Mouse (Mus musculus) adrenal gland, adult 18-20 months (tissue): ENCODE data around the gene Pacsin2. TPM values are rescaled to one million over a fixed set of nuclear protein-coding genes. Genes with fewer than 3 reads are reported as not detected.
"Not testable (repeated sequence)": the region's sequence is repeated elsewhere in the genome, so short reads cannot be mapped to it uniquely, and the experiment has no call there.

Experiments used
- DNase-seq, 2 experiments: peaks; one replicate each; pipeline ENCODE4 v3.0.0; 2021 to 2022; ENCODE audit warnings: low spot score in 2 of 2
- long read RNA-seq, 2 experiments: library from polyadenylated mRNA; stranded (forward); transcript quantifications; one replicate each; pipeline ENCODE4 v2.0.0; 2021
- total RNA-seq, 2 experiments: library from RNA; stranded (reverse); gene quantifications; 1 replicate in 1 of 2; 2 replicates in 1 of 2; pipeline ENCODE4 v1.2.3; 2021

Gene Pacsin2
- total RNA-seq, result 10 to 100 TPM; 88.9 to 94.8 TPM
- long read RNA-seq, experiment 1, transcript Pacsin2-203 (11 exons, 3,693 nt), result major isoform, 93 of 126 reads
- long read RNA-seq, experiment 1, transcript Pacsin2-202 (11 exons, 3,186 nt), result minor isoform, 8 of 126 reads
- long read RNA-seq, experiment 1, partial matches to known transcripts, result 8 of 126 reads
- long read RNA-seq, experiment 1, other reads (novel, unspliced or antisense), result 14 of 126 reads
- long read RNA-seq, experiment 2, transcript Pacsin2-210 (11 exons, 3,103 nt), result minor isoform, 8 of 209 reads
- long read RNA-seq, experiment 2, transcript Pacsin2-203 (11 exons, 3,693 nt), result major isoform, 101 of 209 reads
- long read RNA-seq, experiment 2, transcript Pacsin2-202 (11 exons, 3,186 nt), result minor isoform, 37 of 209 reads
- long read RNA-seq, experiment 2, partial matches to known transcripts, result 16 of 209 reads
- long read RNA-seq, experiment 2, other reads (novel, unspliced or antisense), result 47 of 209 reads

- peak; percentile 96 to 97 for DNase-seq
Observed at GRCm38 (mm10) chr15:83464083-83464904, at the start of gene Pacsin2. Pacsin2 (minus strand) TSS chr15:83464606.

- DNase-seq, result no peak
Observed at GRCm38 (mm10) chr15:83512489-83513281, 48.3 kb upstream of the Pacsin2 start.

GRCm38 (mm10) chr15:83510805-83511405 lies 46.5 kb upstream of the Pacsin2 start, which contains the start of gene Ttll1:
Ttll1 (minus strand) TSS chr15:83510893.
- peak; percentile 96 for DNase-seq

- DNase-seq, result no peak
Observed at GRCm38 (mm10) chr15:83509950-83510804, 45.8 kb upstream of the Pacsin2 start.

- not testable (repeated sequence) for DNase-seq
Observed at GRCm38 (mm10) chr15:83501483-83501882, 37.1 kb upstream of the Pacsin2 start.

- peak; percentile 22 to 50 for DNase-seq
Observed at GRCm38 (mm10) chr15:83500352-83500751, 35.9 kb upstream of the Pacsin2 start.

GRCm38 (mm10) chr15:83499211-83499755 lies 34.9 kb upstream of the Pacsin2 start:
- no peak for DNase-seq

GRCm38 (mm10) chr15:83497299-83497698 lies 32.9 kb upstream of the Pacsin2 start:
- no peak for DNase-seq

GRCm38 (mm10) chr15:83495787-83496367 lies 31.5 kb upstream of the Pacsin2 start:
- DNase-seq, result peak in 1 of 2 experiments; percentile 26

GRCm38 (mm10) chr15:83495195-83495594 lies 30.8 kb upstream of the Pacsin2 start:
- no peak for DNase-seq

- no peak for DNase-seq
Observed at GRCm38 (mm10) chr15:83494572-83494920, 30.1 kb upstream of the Pacsin2 start.

GRCm38 (mm10) chr15:83493856-83494571 lies 29.6 kb upstream of the Pacsin2 start:
- no peak for DNase-seq

GRCm38 (mm10) chr15:83491891-83492290 lies 27.5 kb upstream of the Pacsin2 start:
- no peak for DNase-seq

GRCm38 (mm10) chr15:83489471-83489870 lies 25.1 kb upstream of the Pacsin2 start:
- no peak for DNase-seq

- no peak for DNase-seq
Observed at GRCm38 (mm10) chr15:83487477-83488115, 23.2 kb upstream of the Pacsin2 start.

GRCm38 (mm10) chr15:83484311-83484710 lies 19.9 kb upstream of the Pacsin2 start:
- DNase-seq, result no peak

GRCm38 (mm10) chr15:83483482-83483881 lies 19.1 kb upstream of the Pacsin2 start:
- no peak for DNase-seq
